Comparison of ENCODE assay signal across 10 mouse cellular contexts in genomic region chr3:50983126-50983525, GRCm38 (mm10).
DNase-seq lines count a peak whose midpoint lies in the region; ATAC-seq and TF ChIP-seq lines count a peak whose summit lies in the region.
"Had no signal": no experiment of that assay in that cellular context is flagged by ENCODE, and none has a peak within 500 bp of the region (broad histone marks: within the 10 kb centered on the region; RNA-seq: fewer than 3 reads in every experiment).

No protein-coding gene starts in this region.

- peak; percentile 10 for DNase-seq in gastrocnemius, postnatal 14 days
- no peak for DNase-seq in gastrocnemius, adult 2 months
- DNase-seq in layer of hippocampus, adult 11-12 months (ENCODE audit: low spot score) = peak; percentile 13
- DNase-seq in layer of hippocampus, postnatal 10 days (ENCODE audit: low spot score in 2 of 2) = no peak
- DNase-seq in adipocyte (ENCODE audit: low spot score) = peak; percentile 35
- DNase-seq in fibroblast of lung, adult 2 months (ENCODE audit: low read depth) = peak; percentile 60
- DNase-seq in cerebellum, adult 11 months = no peak
- DNase-seq: thymus, adult 18-20 months had no signal

- intact Hi-C loops in gastrocnemius, postnatal 14 days (cut with DNase I; ENCODE audit: low total_unique reads) = no loop called here
- intact Hi-C loops in gastrocnemius, adult 2 months (cut with DNase I) = no loop called here

- H3K4me3 ChIP-seq in gastrocnemius, adult 2 months = no peak overlapping the region
- H3K4me3 ChIP-seq: intestine, embryonic 15.5 days had no signal

- no peak for TF ChIP-seq CTCF in gastrocnemius, adult 2 months (IDR thresholded peaks at IDR 0.05)

- H3K27ac ChIP-seq in gastrocnemius, adult 2 months = no peak overlapping the region
- H3K27ac ChIP-seq: intestine, embryonic 15.5 days had no signal

- no peak for ATAC-seq in erythroblast, adult 5-6 weeks (replicated peaks; ENCODE audit: low FRiP score, poor library complexity, severe bottlenecking)
- ATAC-seq: intestine, embryonic 15.5 days had no signal

Comparison
In these comparisons a context has a peak if more than half of its experiments do, and no peak if none do; other contexts are left out.
1. DNase-seq: peak in gastrocnemius, postnatal 14 days (single experiment), layer of hippocampus, adult 11-12 months (single experiment), adipocyte (single experiment) and fibroblast of lung, adult 2 months (single experiment); none in gastrocnemius, adult 2 months (single experiment), layer of hippocampus, postnatal 10 days (0 of 2) and cerebellum, adult 11 months (single experiment).